Mouse (Mus musculus): ENCODE measurements around the gene Adrb1.

- TF ChIP-seq CTCF (IDR thresholded peaks at IDR 0.05; ENCODE audit: borderline replicate concordance, extremely low read depth, insufficient read depth, insufficient read length): no peak
- no peak for TF ChIP-seq POLR2A (IDR thresholded peaks at IDR 0.05; ENCODE audit: borderline replicate concordance, extremely low read depth, insufficient read depth, insufficient read length, poor library complexity, severe bottlenecking)
Observed at GRCm38 (mm10) chr19:56710131-56710905, 11.7 kb upstream of the Adrb1 start.

Data from brain, embryonic 14.5 days (tissue).